Mouse (Mus musculus): Measurements from ENCODE around the gene Loxl4. TPM values are rescaled to one million over a fixed set of nuclear protein-coding genes. Genes with fewer than 3 reads are reported as not detected.

Gene Loxl4
- 2.9 and 4.8 TPM in 2 replicates for polyA plus RNA-seq (2012; rRNA removed)

DNA sequence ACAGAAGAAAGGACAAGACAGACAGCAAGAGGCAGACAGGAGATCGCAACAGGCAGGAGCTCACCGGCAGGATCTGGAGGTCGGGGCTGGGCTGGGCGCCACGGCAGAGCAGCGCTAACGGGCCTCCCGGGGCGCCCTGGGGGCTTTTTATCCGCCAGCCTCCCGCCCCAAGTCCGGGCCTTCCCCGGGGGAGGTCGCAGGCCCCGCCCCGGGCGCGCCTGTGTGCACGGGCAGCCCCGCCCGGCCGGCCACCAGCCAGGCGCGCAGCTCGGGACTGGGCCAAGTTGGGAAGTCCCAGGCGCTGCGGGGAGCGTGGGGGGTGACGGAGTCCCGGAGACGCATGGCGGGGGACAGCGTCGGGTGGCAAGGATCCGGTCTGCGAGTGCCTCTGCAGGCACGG, at the start of gene Loxl4:
Loxl4 (minus strand) TSS at position 160 of the 400 bp plus-strand sequence.
- Histone ChIP-seq H3K4me3 (ENCODE audit: insufficient read depth, low read depth, low read length) (peak within 1 kb of the TSS; percentile 8), H3K4me1 (ENCODE audit: control insufficient read depth, insufficient read depth, low read length) (no peaks in the 10 kb centered on the region), H3K27ac (ENCODE audit: insufficient read depth, low read depth, low read length) (peak within 1 kb of the TSS; percentile 9; the same call in 1 of the 2 replicates), H3K27me3 (replicated peaks; ENCODE audit: control insufficient read depth, insufficient read depth, low read length) (no peaks in the 10 kb centered on the region), H3K36me3 (ENCODE audit: control insufficient read depth, insufficient read depth, low read length) (no peaks in the 10 kb centered on the region)
- DNase-seq = peak; percentile 85
- 2% methylated on average over 37 of the region's 37 CpGs for WGBS
- no peak for TF ChIP-seq CTCF (conservative IDR thresholded peaks at IDR 0.05; ENCODE audit: insufficient read depth, insufficient read length, low read depth, low read length)
- no peak for TF ChIP-seq POLR2A (IDR thresholded peaks at IDR 0.05; ENCODE audit: low read depth, low read length)

DNA sequence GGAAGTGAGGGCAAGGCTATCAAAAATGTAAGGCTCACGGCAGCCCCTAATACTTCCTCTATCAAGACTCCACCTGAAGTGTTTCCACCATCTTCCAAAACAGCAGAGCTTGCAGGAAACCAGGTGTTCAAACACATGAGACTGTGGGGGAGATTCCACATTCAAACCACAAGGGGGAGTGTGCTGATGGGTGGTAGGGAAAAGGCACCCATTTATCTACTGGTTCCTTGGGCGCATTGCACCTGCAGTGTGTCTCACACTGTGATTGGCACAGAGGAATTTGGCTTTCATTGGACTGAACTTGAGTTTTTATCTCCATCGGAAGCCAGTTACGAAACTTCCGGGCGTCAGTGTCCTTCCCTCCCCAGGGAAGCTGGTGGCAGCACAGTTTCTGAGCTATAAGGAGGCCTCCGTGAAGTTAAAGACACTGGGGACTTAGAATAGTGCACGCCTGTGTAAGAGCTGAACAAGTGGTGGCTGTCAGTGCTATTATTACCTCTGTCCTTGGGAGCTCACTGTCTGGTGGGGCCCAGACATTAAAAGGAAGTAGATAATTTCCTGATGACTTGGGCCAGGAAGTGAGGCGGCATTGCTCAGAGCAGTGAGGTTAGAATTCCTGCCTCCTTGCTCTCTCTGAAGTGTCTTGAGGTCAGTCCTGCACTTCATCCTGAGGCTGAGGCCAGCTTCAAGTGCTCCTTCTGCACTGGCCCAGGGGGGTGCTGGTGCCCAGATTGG, 49.0 kb upstream of the Loxl4 start:
- Histone ChIP-seq H3K36me3 (ENCODE audit: control insufficient read depth, insufficient read depth, low read length) (no peaks in the 10 kb centered on the region), H3K27ac (ENCODE audit: insufficient read depth, low read depth, low read length) (no peak overlapping the region), H3K4me3 (ENCODE audit: insufficient read depth, low read depth, low read length) (no peak overlapping the region), H3K4me1 (ENCODE audit: control insufficient read depth, insufficient read depth, low read length) (no peaks in the 10 kb centered on the region), H3K27me3 (replicated peaks; ENCODE audit: control insufficient read depth, insufficient read depth, low read length) (no peaks in the 10 kb centered on the region)
- WGBS = 71% methylated on average over 9 of the region's 9 CpGs
- TF ChIP-seq CTCF (conservative IDR thresholded peaks at IDR 0.05; ENCODE audit: insufficient read depth, insufficient read length, low read depth, low read length) (peak; percentile 72), POLR2A (IDR thresholded peaks at IDR 0.05; ENCODE audit: low read depth, low read length) (no peak)
- DNase-seq = peak; percentile 50

DNA sequence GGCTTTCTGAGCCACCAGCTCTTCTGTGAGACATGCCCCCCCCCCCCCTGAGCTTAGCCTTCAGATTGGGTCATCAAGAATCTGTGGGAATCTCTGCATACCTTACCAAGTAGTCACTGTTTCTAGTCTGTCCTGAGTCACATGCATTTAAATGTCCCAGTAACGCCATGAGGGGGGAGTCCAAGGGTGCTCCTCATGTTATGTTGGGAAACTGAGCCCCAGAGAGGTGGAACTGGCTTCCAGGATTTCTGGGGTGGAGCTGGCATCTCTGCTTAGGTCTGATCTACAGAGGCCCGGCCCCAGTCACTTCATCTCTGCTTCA, 47.6 kb upstream of the Loxl4 start:
- TF ChIP-seq POLR2A (IDR thresholded peaks at IDR 0.05; ENCODE audit: low read depth, low read length) (no peak), CTCF (conservative IDR thresholded peaks at IDR 0.05; ENCODE audit: insufficient read depth, insufficient read length, low read depth, low read length) (no peak)
- Histone ChIP-seq H3K4me1 (ENCODE audit: control insufficient read depth, insufficient read depth, low read length) (no peaks in the 10 kb centered on the region), H3K27ac (ENCODE audit: insufficient read depth, low read depth, low read length) (no peak overlapping the region), H3K27me3 (replicated peaks; ENCODE audit: control insufficient read depth, insufficient read depth, low read length) (no peaks in the 10 kb centered on the region), H3K36me3 (ENCODE audit: control insufficient read depth, insufficient read depth, low read length) (no peaks in the 10 kb centered on the region), H3K4me3 (ENCODE audit: insufficient read depth, low read depth, low read length) (no peak overlapping the region)
- DNase-seq = no peak
- 94% methylated on average over 2 of the region's 2 CpGs for WGBS

DNA sequence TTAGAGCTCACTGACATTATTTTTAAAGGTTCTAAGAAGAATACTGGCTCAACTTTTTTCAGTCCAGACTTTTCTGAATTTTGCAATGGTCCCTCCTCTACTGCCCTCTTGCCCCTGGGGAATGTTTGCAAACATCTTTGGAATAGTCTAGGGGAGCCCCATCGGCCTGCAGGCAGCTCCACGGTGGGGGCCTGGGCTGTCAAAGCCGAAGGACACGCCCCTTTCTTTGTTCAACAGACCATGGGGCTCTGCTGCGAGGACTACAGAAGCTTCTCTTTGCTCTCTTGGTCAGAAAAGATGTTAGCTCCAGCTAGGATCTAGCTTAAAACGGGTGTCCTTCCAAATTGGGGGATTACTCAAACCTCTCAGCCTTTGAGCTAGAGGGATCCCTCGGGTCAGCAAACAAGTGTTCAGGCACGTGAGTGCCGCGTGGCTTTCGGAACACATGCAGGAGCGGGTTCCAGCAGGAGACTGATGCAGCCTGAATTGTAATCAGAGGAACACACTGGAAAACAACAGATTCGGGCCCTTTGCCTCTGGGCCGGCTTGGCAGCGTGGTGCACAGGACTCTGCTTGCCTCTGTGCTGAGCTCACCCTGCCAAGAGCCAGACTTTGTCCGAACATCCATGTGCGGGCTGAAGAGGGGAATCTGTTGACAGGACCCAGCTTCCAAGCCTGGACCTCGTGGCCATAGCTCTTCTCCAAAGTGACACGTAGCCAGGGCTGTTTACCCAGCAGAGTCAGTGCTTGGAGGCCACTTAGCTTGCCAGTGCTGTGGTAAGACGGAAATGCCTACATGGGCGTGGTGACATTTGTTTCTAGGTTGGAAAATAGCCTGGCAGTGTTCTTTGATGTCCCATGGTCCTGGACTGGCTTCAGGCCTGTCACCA, 47.0 kb upstream of the Loxl4 start:
- TF ChIP-seq POLR2A (IDR thresholded peaks at IDR 0.05; ENCODE audit: low read depth, low read length) = no peak
- TF ChIP-seq CTCF (conservative IDR thresholded peaks at IDR 0.05; ENCODE audit: insufficient read depth, insufficient read length, low read depth, low read length) = no peak
- DNase-seq = peak; percentile 65
- no peaks in the 10 kb centered on the region for H3K36me3 ChIP-seq (ENCODE audit: control insufficient read depth, insufficient read depth, low read length)
- H3K4me1 ChIP-seq (ENCODE audit: control insufficient read depth, insufficient read depth, low read length) = no peaks in the 10 kb centered on the region
- WGBS = 43% methylated on average over 21 of the region's 21 CpGs
- no peak overlapping the region for H3K27ac ChIP-seq (ENCODE audit: insufficient read depth, low read depth, low read length)
- H3K27me3 ChIP-seq (replicated peaks; ENCODE audit: control insufficient read depth, insufficient read depth, low read length) = no peaks in the 10 kb centered on the region
- no peak overlapping the region for H3K4me3 ChIP-seq (ENCODE audit: insufficient read depth, low read depth, low read length)

DNA sequence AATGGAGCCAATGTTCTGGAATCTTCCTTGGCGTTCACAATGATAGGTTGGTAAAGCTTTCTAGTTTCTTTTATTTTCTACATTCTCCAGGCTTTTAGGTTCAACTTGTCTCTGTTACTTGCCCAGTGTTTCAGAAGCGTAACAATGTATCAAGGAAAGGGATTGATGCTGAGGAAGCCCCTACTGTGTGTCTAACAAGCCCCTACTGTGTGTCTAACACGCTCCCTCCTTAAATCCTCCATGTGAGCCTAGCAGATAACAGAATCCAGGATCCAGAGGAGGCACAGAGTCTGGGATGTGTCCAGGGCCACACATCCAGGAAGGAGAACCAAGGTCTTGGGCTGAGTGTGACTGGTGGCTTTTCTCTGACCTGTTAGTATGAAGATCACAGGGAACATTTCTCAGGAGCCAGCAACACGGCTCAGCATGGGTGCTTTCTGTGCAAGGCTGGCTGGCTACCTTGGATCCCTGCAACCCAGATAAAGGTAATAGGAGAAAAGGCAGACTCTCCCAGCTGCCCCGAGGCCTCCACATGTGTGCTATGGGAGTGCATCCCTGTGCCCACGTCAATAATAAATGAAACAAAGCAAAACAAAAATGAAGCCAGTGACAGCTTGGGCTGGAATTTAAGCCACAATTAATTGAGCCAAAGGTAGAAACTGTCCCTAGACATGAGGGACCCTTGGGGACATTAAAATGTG, 46.0 kb upstream of the Loxl4 start:
- Histone ChIP-seq H3K4me3 (ENCODE audit: insufficient read depth, low read depth, low read length) (no peak overlapping the region), H3K27ac (ENCODE audit: insufficient read depth, low read depth, low read length) (no peak overlapping the region), H3K27me3 (replicated peaks; ENCODE audit: control insufficient read depth, insufficient read depth, low read length) (no peaks in the 10 kb centered on the region), H3K4me1 (ENCODE audit: control insufficient read depth, insufficient read depth, low read length) (no peaks in the 10 kb centered on the region), H3K36me3 (ENCODE audit: control insufficient read depth, insufficient read depth, low read length) (no peaks in the 10 kb centered on the region)
- WGBS = 85% methylated on average over 6 of the region's 6 CpGs
- TF ChIP-seq POLR2A (IDR thresholded peaks at IDR 0.05; ENCODE audit: low read depth, low read length) (no peak), CTCF (conservative IDR thresholded peaks at IDR 0.05; ENCODE audit: insufficient read depth, insufficient read length, low read depth, low read length) (no peak)
- DNase-seq = no peak

DNA sequence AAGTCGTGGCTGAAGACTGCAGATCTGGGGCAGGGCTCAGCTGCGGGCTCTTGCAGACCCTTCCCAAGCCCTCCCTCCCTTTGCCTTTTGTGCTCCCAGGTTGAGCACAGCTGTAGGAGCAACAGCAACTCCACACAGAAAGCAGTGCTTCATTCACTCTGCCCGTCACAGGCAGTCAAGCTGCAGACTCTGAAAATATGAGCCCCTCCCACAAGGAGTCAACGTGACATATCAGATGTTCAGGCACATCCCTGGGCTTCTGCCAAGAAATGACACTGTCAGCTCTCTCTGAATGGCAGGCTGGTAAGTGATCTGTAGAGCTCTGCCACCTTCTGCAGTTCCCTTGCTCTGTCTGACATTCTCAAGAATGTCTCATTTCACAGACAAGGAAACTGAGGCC, 45.2 kb upstream of the Loxl4 start:
- no peak for DNase-seq
- TF ChIP-seq POLR2A (IDR thresholded peaks at IDR 0.05; ENCODE audit: low read depth, low read length) = no peak
- no peak for TF ChIP-seq CTCF (conservative IDR thresholded peaks at IDR 0.05; ENCODE audit: insufficient read depth, insufficient read length, low read depth, low read length)
- WGBS = 40% methylated on average over 4 of the region's 4 CpGs
- no peak overlapping the region for H3K27ac ChIP-seq (ENCODE audit: insufficient read depth, low read depth, low read length)
- H3K4me1 ChIP-seq (ENCODE audit: control insufficient read depth, insufficient read depth, low read length) = no peaks in the 10 kb centered on the region
- no peak overlapping the region for H3K4me3 ChIP-seq (ENCODE audit: insufficient read depth, low read depth, low read length)
- H3K27me3 ChIP-seq (replicated peaks; ENCODE audit: control insufficient read depth, insufficient read depth, low read length) = no peaks in the 10 kb centered on the region
- H3K36me3 ChIP-seq (ENCODE audit: control insufficient read depth, insufficient read depth, low read length) = no peaks in the 10 kb centered on the region
